Mouse (Mus musculus): ENCODE results near the gene Ctsf. TPM values are rescaled to one million over a fixed set of nuclear protein-coding genes. Genes with fewer than 3 reads are reported as not detected.

The Ctsf gene
- polyA plus RNA-seq, 1 experiment, result 18.4 TPM

GRCm38 (mm10) chr19:4813015-4813414 is 41.9 kb upstream of the Ctsf start:
- Histone ChIP-seq H3K4me1 (ENCODE audit: control insufficient read depth, insufficient read depth, insufficient read length, low read length) (peaks cover 16% of the 10 kb centered on the region; the same call in 1 of the 2 replicates), H3K27me3 (ENCODE audit: control insufficient read depth, insufficient read depth, low read length) (no peaks in the 10 kb centered on the region), H3K4me3 (ENCODE audit: low read depth, low read length) (no peak overlapping the region), H3K27ac (ENCODE audit: insufficient read depth, low read depth, low read length) (no peak overlapping the region), H3K36me3 (ENCODE audit: control insufficient read depth, insufficient read depth, low read length) (no peaks in the 10 kb centered on the region)
- peak; percentile 31; the same call in 1 of the 2 replicates for TF ChIP-seq CTCF (IDR thresholded peaks at IDR 0.05; ENCODE audit: extremely low read depth, insufficient read length, insufficient replicate concordance, low read depth, low read length)
- no peak for TF ChIP-seq POLR2A (IDR thresholded peaks at IDR 0.05; ENCODE audit: low read depth, low read length)
- 92% methylated on average over 6 of the region's 6 CpGs for WGBS

- Histone ChIP-seq H3K36me3 (ENCODE audit: control insufficient read depth, insufficient read depth, low read length) (no peaks in the 10 kb centered on the region), H3K4me3 (ENCODE audit: low read depth, low read length) (peak overlapping the region; percentile 32; the same call in 1 of the 2 replicates), H3K27ac (ENCODE audit: insufficient read depth, low read depth, low read length) (peak overlapping the region; percentile 97), H3K4me1 (ENCODE audit: control insufficient read depth, insufficient read depth, insufficient read length, low read length) (peaks cover 12% of the 10 kb centered on the region; the same call in 1 of the 2 replicates), H3K27me3 (ENCODE audit: control insufficient read depth, insufficient read depth, low read length) (no peaks in the 10 kb centered on the region)
- WGBS, result 25% methylated on average over 1 of the region's 1 CpGs
- TF ChIP-seq CTCF (IDR thresholded peaks at IDR 0.05; ENCODE audit: extremely low read depth, insufficient read length, insufficient replicate concordance, low read depth, low read length) (no peak), POLR2A (IDR thresholded peaks at IDR 0.05; ENCODE audit: low read depth, low read length) (no peak)
Measured at GRCm38 (mm10) chr19:4817182-4817835, 37.6 kb upstream of the Ctsf start.

DNA sequence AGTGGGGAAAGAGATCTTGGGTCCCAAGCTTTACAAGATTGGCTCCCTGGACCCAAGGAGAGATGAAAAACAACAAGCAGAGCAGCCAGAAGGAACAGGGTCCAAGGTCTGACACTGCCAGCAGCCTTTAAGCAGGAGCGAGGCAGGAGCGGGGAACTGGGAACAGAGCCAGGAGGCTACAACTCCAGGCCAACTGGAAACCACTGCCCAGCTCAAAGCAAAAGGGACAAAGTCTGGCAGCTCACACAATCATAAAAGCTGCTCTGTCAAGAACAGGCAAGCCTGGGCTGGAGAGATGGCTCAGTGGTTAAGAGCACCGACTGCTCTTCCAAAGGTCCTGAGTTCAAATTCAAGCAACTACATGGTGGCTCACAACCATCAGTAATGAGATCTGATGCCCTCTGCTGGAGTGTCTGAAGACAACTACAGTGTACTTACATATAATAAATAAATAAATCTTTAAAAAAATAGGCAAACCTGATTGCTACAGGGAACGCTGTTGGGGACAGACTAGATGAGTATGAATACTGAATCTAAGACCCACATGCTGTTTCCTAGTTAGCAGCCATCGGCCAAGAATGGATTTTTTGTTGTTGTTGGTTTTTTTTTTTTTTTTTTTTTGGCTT is 34.1 kb upstream of the Ctsf start:
- Histone ChIP-seq H3K27ac (ENCODE audit: insufficient read depth, low read depth, low read length) (peak overlapping the region; percentile 55; the same call in 1 of the 2 replicates), H3K27me3 (ENCODE audit: control insufficient read depth, insufficient read depth, low read length) (no peaks in the 10 kb centered on the region), H3K4me3 (ENCODE audit: low read depth, low read length) (no peak overlapping the region), H3K36me3 (ENCODE audit: control insufficient read depth, insufficient read depth, low read length) (peaks cover 14% of the 10 kb centered on the region), H3K4me1 (ENCODE audit: control insufficient read depth, insufficient read depth, insufficient read length, low read length) (peaks cover 12% of the 10 kb centered on the region; the same call in 1 of the 2 replicates)
- WGBS, result 14% methylated on average over 5 of the region's 5 CpGs
- TF ChIP-seq CTCF (IDR thresholded peaks at IDR 0.05; ENCODE audit: extremely low read depth, insufficient read length, insufficient replicate concordance, low read depth, low read length) (no peak), POLR2A (IDR thresholded peaks at IDR 0.05; ENCODE audit: low read depth, low read length) (no peak)

DNA sequence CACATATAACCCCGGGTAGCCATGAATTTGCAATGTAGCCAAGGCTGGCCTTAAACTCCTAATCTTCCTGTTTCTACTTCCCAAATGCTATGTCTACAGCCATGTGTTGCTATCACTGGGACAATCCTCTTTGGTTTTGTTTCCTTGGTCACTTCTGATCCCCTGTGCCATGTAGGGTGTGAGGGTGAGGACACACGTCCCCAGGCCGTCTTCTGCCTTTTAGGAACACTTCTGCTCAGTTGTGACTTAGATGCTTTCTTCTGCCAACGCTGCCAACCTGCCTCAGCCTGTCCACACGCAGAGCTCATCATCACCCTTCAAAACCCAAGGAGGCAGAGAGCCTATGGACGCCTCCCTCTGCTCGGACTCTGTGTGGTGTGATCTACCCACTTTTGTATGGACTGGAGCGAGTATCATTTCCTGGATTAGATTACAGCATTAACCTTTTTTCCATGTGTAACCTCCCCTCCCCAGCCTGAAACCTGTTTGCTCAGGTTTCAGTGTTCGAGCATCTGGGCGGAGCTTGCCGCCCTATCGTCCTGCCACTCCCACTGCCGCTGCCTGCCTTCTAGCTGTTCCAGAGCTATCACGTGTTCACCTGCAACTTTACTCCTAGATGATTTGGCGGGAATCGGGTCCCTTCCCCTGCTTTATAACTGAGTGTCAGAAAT is 26.4 kb upstream of the Ctsf start:
- Histone ChIP-seq H3K4me1 (ENCODE audit: control insufficient read depth, insufficient read depth, insufficient read length, low read length) (peaks cover 7% of the 10 kb centered on the region), H3K4me3 (ENCODE audit: low read depth, low read length) (no peak overlapping the region), H3K27me3 (ENCODE audit: control insufficient read depth, insufficient read depth, low read length) (no peaks in the 10 kb centered on the region), H3K36me3 (ENCODE audit: control insufficient read depth, insufficient read depth, low read length) (peaks cover 30% of the 10 kb centered on the region), H3K27ac (ENCODE audit: insufficient read depth, low read depth, low read length) (peak overlapping the region; percentile 57)
- 31% methylated on average over 16 of the region's 16 CpGs for WGBS
- TF ChIP-seq CTCF (IDR thresholded peaks at IDR 0.05; ENCODE audit: extremely low read depth, insufficient read length, insufficient replicate concordance, low read depth, low read length) (no peak), POLR2A (IDR thresholded peaks at IDR 0.05; ENCODE audit: low read depth, low read length) (no peak)

DNA sequence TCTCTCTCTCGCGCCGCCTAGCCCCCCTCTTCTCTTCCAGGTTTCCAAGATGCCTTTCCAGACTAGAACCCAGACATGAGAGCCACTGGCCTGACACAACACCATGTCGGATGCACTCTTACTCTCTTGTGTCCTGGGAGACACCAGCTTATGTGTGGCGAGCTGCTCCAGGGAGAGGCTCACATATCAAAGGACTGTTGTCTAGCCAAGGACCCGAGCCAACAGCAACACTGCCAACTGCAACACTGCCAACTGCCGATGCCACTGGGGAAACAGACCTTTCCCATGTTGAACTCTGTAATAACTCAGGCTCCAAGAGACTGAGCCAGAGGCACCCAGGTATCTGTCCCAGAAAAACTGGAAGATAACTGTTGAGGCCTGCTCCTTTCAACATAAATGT is 25.8 kb upstream of the Ctsf start:
- no peak overlapping the region for H3K4me3 ChIP-seq (ENCODE audit: low read depth, low read length)
- H3K27me3 ChIP-seq (ENCODE audit: control insufficient read depth, insufficient read depth, low read length), result no peaks in the 10 kb centered on the region
- H3K4me1 ChIP-seq (ENCODE audit: control insufficient read depth, insufficient read depth, insufficient read length, low read length), result peaks cover 7% of the 10 kb centered on the region
- WGBS, result 23% methylated on average over 7 of the region's 7 CpGs
- H3K27ac ChIP-seq (ENCODE audit: insufficient read depth, low read depth, low read length), result no peak overlapping the region
- TF ChIP-seq POLR2A (IDR thresholded peaks at IDR 0.05; ENCODE audit: low read depth, low read length) (no peak), CTCF (IDR thresholded peaks at IDR 0.05; ENCODE audit: extremely low read depth, insufficient read length, insufficient replicate concordance, low read depth, low read length) (no peak)
- H3K36me3 ChIP-seq (ENCODE audit: control insufficient read depth, insufficient read depth, low read length), result peaks cover 29% of the 10 kb centered on the region

DNA sequence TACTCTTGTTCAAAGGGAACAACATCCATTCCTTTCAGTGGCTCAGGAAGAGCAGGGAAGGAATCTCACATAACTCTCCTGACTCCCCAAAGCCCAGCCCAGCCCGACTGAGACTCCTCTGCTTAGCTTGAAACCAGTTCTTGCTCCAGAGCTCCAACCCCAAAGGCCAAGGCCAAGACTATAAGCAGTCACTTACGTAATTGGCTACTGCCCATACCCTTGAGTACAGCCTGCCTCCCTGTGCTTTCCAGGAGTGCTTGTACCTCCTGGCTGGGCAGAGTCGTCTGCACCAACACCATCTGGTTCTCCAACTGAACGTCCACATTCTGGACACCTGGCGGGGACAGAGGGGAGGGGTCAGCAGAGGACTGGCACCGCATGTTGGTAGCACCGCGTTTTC is 21.0 kb upstream of the Ctsf start:
- H3K36me3 ChIP-seq (ENCODE audit: control insufficient read depth, insufficient read depth, low read length), result peaks cover 16% of the 10 kb centered on the region; the same call in 1 of the 2 replicates
- no peak overlapping the region for H3K4me3 ChIP-seq (ENCODE audit: low read depth, low read length)
- TF ChIP-seq POLR2A (IDR thresholded peaks at IDR 0.05; ENCODE audit: low read depth, low read length) (no peak), CTCF (IDR thresholded peaks at IDR 0.05; ENCODE audit: extremely low read depth, insufficient read length, insufficient replicate concordance, low read depth, low read length) (no peak)
- 83% methylated on average over 8 of the region's 8 CpGs for WGBS
- H3K4me1 ChIP-seq (ENCODE audit: control insufficient read depth, insufficient read depth, insufficient read length, low read length), result peaks cover 13% of the 10 kb centered on the region; the same call in 1 of the 2 replicates
- H3K27ac ChIP-seq (ENCODE audit: insufficient read depth, low read depth, low read length), result no peak overlapping the region
- no peaks in the 10 kb centered on the region for H3K27me3 ChIP-seq (ENCODE audit: control insufficient read depth, insufficient read depth, low read length)

GRCm38 (mm10) chr19:4836096-4836495 is 18.8 kb upstream of the Ctsf start:
- Histone ChIP-seq H3K27me3 (ENCODE audit: control insufficient read depth, insufficient read depth, low read length) (peaks cover 8% of the 10 kb centered on the region; the same call in 1 of the 2 replicates), H3K27ac (ENCODE audit: insufficient read depth, low read depth, low read length) (peak overlapping the region; percentile 78), H3K4me3 (ENCODE audit: low read depth, low read length) (no peak overlapping the region), H3K4me1 (ENCODE audit: control insufficient read depth, insufficient read depth, insufficient read length, low read length) (peaks cover 18% of the 10 kb centered on the region), H3K36me3 (ENCODE audit: control insufficient read depth, insufficient read depth, low read length) (peaks cover 9% of the 10 kb centered on the region; the same call in 1 of the 2 replicates)
- 32% methylated on average over 2 of the region's 2 CpGs for WGBS
- TF ChIP-seq POLR2A (IDR thresholded peaks at IDR 0.05; ENCODE audit: low read depth, low read length) (no peak), CTCF (IDR thresholded peaks at IDR 0.05; ENCODE audit: extremely low read depth, insufficient read length, insufficient replicate concordance, low read depth, low read length) (no peak)
